Mouse (Mus musculus) heart, embryonic 14.5 days (tissue): ENCODE measurements around the gene Kcnmb3. TPM values are rescaled to one million over a fixed set of nuclear protein-coding genes. Genes with fewer than 3 reads are reported as not detected.

Experiments used
- ATAC-seq: fragments of 200-750 bp; cut with Nextera tagmentation; 2 replicates; pipeline ENCODE4 v1.8.0; 2017; ENCODE audit warnings: low read depth, moderate TSS enrichment; ENCODE audit not compliant: insufficient number of reproducible peaks, insufficient read depth, low FRiP score
- H3K27ac ChIP-seq, 2 experiments: fragments of 200-500 bp in 1 of 2; fragments of 300-500 bp in 1 of 2; sonication (generic) in 1 of 2; replicated peaks in 1 of 2; 2 replicates each; pipeline ENCODE4 v1.5.1; 2012 to 2014; ENCODE audit warnings: low read depth in 2 of 2, low read length in 2 of 2, control low read depth in 1 of 2, mild to moderate bottlenecking in 1 of 2, mixed read lengths in 1 of 2; ENCODE audit not compliant: control insufficient read depth in 1 of 2, insufficient read depth in 1 of 2
- H3K27me3 ChIP-seq: fragments of 300-500 bp; sonication (generic); 2 replicates; pipeline ENCODE4 v1.6.1; 2014; ENCODE audit warnings: mild to moderate bottlenecking, low read length, control low read depth; ENCODE audit not compliant: control insufficient read depth, insufficient read depth
- H3K36me3 ChIP-seq: fragments of 300-500 bp; sonication (generic); 2 replicates; pipeline ENCODE4 v1.6.1; 2014; ENCODE audit warnings: mild to moderate bottlenecking, control low read depth, low read length, mixed read lengths; ENCODE audit not compliant: control insufficient read depth, insufficient read depth
- H3K4me1 ChIP-seq, 2 experiments: fragments of 200-500 bp in 1 of 2; fragments of 300-500 bp in 1 of 2; sonication (generic) in 1 of 2; 2 replicates each; pipeline ENCODE4 v1.6.1; 2012 to 2014; ENCODE audit warnings: low read length in 2 of 2, control low read depth in 1 of 2, mixed read lengths in 1 of 2; ENCODE audit not compliant: control insufficient read depth in 2 of 2, insufficient read depth in 2 of 2
- H3K4me2 ChIP-seq: fragments of 300-500 bp; sonication (generic); 2 replicates; pipeline ENCODE4 v1.6.1; 2014; ENCODE audit warnings: mild to moderate bottlenecking, low read length
- H3K4me3 ChIP-seq, 2 experiments: fragments of 200-500 bp in 1 of 2; fragments of 300-500 bp in 1 of 2; sonication (generic) in 1 of 2; 2 replicates each; pipeline ENCODE4 v1.5.1; 2012 to 2014; ENCODE audit warnings: low read length in 2 of 2, mild to moderate bottlenecking in 2 of 2, control low read depth in 1 of 2, low read depth in 1 of 2, moderate library complexity in 1 of 2; ENCODE audit not compliant: control insufficient read depth in 1 of 2, insufficient read depth in 1 of 2
- H3K9ac ChIP-seq: fragments of 300-500 bp; sonication (generic); 2 replicates; pipeline ENCODE4 v1.6.1; 2014; ENCODE audit warnings: mild to moderate bottlenecking, low read length
- H3K9me3 ChIP-seq: fragments of 300-500 bp; sonication (generic); 2 replicates; pipeline ENCODE4 v1.6.1; 2016; ENCODE audit warnings: low read length, control low read depth; ENCODE audit not compliant: control insufficient read depth
- WGBS: fragments of 180-500 bp; shearing (Covaris S2); extraction: QIAGEN DNeasy Blood & Tissue Kit; methylation state at CpG from one replicate; pipeline ENCODE4 v1.1.7; 2014; 5-methylcytosine and 5-hydroxymethylcytosine counted together
- polyA plus RNA-seq: library from polyadenylated mRNA; unstranded; fragments of >200 nt; fragmentation: Nextera tagmentation; extraction: Ambion mirVana; gene quantifications from 2 replicates; pipeline ENCODE4 v1.2.1, GENCODE M21; 2014

Kcnmb3 gene
- polyA plus RNA-seq, 1 experiment from 2014 or later, result not detected

DNA sequence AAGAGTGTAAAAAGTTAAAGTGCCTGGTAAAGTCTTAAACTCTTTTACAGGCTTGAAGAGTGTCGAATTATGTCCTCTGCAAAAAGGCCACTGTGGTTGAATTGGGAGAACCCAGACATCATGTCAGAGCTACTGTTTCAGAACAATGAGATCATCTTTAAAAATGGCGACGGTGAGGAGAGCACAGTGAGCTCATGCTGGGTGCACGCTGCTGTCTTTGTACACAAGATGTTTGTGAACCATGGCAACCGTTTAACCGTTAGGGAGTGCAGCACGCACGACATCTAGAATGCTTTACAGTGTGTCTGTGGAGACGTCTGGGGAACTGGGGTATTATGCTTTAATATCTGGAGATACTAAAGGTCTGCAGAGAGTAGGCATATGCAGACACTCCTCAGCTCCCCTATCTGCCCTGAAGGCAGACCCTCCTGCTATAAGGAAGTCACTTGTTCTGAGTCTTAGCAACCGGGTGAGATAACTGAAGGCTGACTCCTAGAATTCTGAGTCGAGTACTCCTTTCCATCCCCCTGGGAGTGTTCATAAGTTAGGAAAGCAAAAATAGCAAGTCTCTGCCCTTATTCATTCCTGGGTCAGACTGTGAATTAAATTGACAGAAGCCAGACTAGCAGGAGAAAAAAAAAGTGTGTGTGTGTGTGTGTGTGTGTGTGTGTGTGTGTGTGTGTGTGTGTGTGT is 37.6 kb downstream of the Kcnmb3 start:
- ATAC-seq, result peak; percentile 75
- Histone ChIP-seq H3K4me2 (no peak overlapping the region), H3K36me3 (peaks cover 90% of the 10 kb centered on the region), H3K27me3 (no peaks in the 10 kb centered on the region), H3K9ac (no peak overlapping the region), H3K9me3 (no peaks in the 10 kb centered on the region), H3K4me3 (no peak overlapping the region), H3K27ac (peak overlapping the region; percentile 72 to 81), H3K4me1 (peaks cover 5 to 6% of the 10 kb centered on the region in 2 experiments; a peak in 3 of 4 replicates)
- 25% methylated on average over 11 of the region's 11 CpGs for WGBS

GRCm38 (mm10) chr3:32441710-32442109 is 50.3 kb downstream of the Kcnmb3 start:
- Histone ChIP-seq H3K36me3 (peaks cover 84% of the 10 kb centered on the region), H3K27ac (no peak overlapping the region), H3K9ac (no peak overlapping the region), H3K4me1 (no peaks in the 10 kb centered on the region), H3K27me3 (no peaks in the 10 kb centered on the region), H3K4me2 (no peak overlapping the region), H3K4me3 (no peak overlapping the region), H3K9me3 (no peaks in the 10 kb centered on the region)
- no peak for ATAC-seq

- WGBS, result 85% methylated on average over 4 of the region's 4 CpGs
- H3K36me3 ChIP-seq, result peaks cover 67% of the 10 kb centered on the region
- no peak overlapping the region for H3K9ac ChIP-seq
- H3K4me1 ChIP-seq, result no peaks in the 10 kb centered on the region
- ATAC-seq, result no peak
- H3K27ac ChIP-seq, result no peak overlapping the region
- H3K4me3 ChIP-seq, result no peak overlapping the region
- H3K4me2 ChIP-seq, result no peak overlapping the region
- no peaks in the 10 kb centered on the region for H3K27me3 ChIP-seq
- H3K9me3 ChIP-seq, result no peaks in the 10 kb centered on the region
Measured at GRCm38 (mm10) chr3:32438716-32439115, 53.3 kb downstream of the Kcnmb3 start.

DNA sequence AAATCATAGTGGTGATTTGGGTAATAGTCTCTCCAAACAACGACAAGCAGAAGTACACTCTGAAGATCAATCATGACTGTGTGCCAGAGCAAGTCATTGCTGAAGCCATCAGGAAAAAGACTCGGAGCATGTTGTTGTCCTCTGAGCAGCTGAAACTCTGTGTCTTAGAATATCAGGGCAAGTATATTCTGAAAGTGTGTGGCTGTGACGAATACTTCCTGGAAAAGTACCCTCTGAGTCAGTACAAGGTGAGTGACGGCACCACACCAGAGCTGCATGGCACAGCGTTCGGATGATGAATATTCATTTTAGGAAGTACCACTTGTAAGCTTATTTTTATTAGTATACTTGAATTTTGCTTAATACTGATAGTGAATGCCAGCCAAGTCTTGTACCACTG is 54.2 kb downstream of the Kcnmb3 start:
- no peaks in the 10 kb centered on the region for H3K27me3 ChIP-seq
- H3K4me1 ChIP-seq, result no peaks in the 10 kb centered on the region
- H3K9ac ChIP-seq, result no peak overlapping the region
- no peaks in the 10 kb centered on the region for H3K9me3 ChIP-seq
- H3K4me3 ChIP-seq, result no peak overlapping the region
- H3K27ac ChIP-seq, result no peak overlapping the region
- WGBS, result 94% methylated on average over 6 of the region's 6 CpGs
- no peak for ATAC-seq
- no peak overlapping the region for H3K4me2 ChIP-seq
- H3K36me3 ChIP-seq, result peaks cover 58% of the 10 kb centered on the region

DNA sequence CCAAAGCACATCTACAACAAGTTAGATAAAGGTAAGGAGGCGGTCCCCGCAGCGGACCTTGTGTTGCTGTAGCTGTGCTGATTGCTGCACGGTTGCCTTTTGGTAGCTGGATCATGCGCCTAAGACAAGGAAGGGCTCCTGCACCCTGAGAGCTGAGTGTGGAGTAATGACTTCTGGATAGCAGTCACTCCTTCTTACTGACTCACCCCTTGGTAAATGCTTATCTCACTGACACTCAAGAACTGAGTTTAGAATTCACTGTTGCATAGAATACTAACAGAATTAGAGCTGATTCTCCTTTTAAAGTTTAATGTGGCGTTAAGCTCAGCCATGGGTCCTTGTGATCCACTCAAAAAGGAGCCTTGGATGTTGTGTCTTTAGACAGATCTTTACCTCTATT is 54.7 kb downstream of the Kcnmb3 start:
- H3K36me3 ChIP-seq, result peaks cover 53% of the 10 kb centered on the region
- ATAC-seq, result no peak
- H3K9me3 ChIP-seq, result no peaks in the 10 kb centered on the region
- H3K4me1 ChIP-seq, result no peaks in the 10 kb centered on the region
- WGBS, result 67% methylated on average over 6 of the region's 6 CpGs
- H3K27ac ChIP-seq, result no peak overlapping the region
- H3K9ac ChIP-seq, result no peak overlapping the region
- H3K27me3 ChIP-seq, result no peaks in the 10 kb centered on the region
- no peak overlapping the region for H3K4me2 ChIP-seq
- H3K4me3 ChIP-seq, result no peak overlapping the region

DNA sequence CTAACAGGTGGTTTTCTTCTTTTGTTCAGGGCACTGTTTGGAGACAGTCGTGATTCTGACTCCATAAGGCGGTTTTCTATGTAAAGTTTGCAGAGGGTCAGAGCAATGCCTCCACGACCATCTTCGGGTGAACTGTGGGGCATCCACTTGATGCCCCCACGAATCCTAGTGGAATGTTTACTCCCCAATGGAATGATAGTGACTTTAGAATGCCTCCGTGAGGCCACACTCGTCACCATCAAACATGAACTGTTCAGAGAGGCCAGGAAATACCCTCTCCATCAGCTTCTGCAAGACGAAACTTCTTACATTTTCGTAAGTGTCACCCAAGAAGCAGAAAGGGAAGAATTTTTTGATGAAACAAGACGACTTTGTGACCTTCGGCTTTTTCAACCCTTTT is 55.9 kb downstream of the Kcnmb3 start:
- Histone ChIP-seq H3K4me2 (no peak overlapping the region), H3K27ac (no peak overlapping the region), H3K27me3 (no peaks in the 10 kb centered on the region), H3K9me3 (no peaks in the 10 kb centered on the region), H3K36me3 (peaks cover 41% of the 10 kb centered on the region), H3K4me3 (no peak overlapping the region), H3K9ac (no peak overlapping the region), H3K4me1 (no peaks in the 10 kb centered on the region)
- ATAC-seq, result no peak
- 76% methylated on average over 11 of the region's 11 CpGs for WGBS

GRCm38 (mm10) chr3:32434016-32434415 is 58.0 kb downstream of the Kcnmb3 start:
- no peak for ATAC-seq
- Histone ChIP-seq H3K9ac (no peak overlapping the region), H3K4me3 (no peak overlapping the region), H3K4me2 (no peak overlapping the region), H3K27ac (no peak overlapping the region), H3K9me3 (no peaks in the 10 kb centered on the region), H3K36me3 (peaks cover 21% of the 10 kb centered on the region), H3K4me1 (peaks cover 4 to 7% of the 10 kb centered on the region in 2 experiments), H3K27me3 (no peaks in the 10 kb centered on the region)
- WGBS, result 67% methylated on average over 2 of the region's 2 CpGs

DNA sequence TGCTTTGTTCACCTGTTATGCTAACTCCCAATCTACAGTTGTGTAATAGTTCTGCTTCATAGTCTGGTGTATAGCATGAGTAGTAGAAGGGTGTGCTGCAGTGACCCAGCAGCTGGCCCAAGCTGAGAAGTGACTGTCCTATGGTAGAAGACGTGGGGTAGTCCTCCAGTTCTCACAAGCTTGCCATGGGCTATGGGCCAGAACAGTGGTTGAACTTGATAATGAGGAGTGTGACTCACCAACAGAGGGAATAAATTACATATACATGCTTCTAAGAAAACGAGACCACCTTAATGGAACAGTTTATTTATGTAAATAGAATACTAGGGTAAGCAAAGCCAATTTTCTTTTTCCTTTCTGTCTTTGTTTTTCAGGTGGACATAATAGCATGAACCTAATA is 61.6 kb downstream of the Kcnmb3 start:
- peaks cover 4% of the 10 kb centered on the region; the same call in 1 of the 2 replicates for H3K36me3 ChIP-seq
- no peak overlapping the region for H3K4me3 ChIP-seq
- H3K9me3 ChIP-seq, result no peaks in the 10 kb centered on the region
- no peak overlapping the region for H3K4me2 ChIP-seq
- ATAC-seq, result no peak
- H3K27me3 ChIP-seq, result no peaks in the 10 kb centered on the region
- H3K9ac ChIP-seq, result no peak overlapping the region
- H3K4me1 ChIP-seq, result peaks cover 6 to 14% of the 10 kb centered on the region in 2 experiments
- H3K27ac ChIP-seq, result no peak overlapping the region
- 41% methylated on average over 2 of the region's 2 CpGs for WGBS
